Mouse (Mus musculus): Measurements from ENCODE around the gene Dnase2a.

DNA sequence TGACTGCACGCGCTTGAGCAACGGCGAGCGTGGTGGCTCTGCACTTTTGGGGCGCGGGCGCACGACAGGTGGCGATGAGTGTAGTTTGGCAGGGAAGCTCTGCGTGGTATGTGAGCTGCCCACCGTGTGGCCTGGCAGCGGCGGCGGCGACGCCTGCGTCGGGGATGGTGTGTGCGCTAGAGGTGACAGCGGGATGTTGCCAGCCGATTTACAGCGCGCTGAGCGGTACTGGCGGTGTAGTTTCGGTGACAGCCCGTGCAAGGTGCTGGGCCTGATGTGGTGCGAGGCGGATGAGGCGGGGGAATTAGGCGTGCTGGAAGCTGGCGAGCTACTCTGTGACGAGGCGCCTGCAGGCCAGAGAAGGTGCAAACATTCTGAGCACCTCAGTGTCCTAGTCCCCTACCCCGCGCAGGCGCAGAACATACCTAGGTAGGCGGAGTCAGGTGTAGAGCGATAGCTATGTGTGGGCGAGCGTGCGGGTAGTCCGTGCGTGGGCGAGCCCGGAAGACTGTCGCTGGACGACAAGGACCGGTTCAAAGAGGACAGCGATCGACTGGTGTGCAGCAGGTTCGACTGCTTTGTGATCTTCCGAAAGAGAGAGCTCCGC, 4.6 kb downstream of the Dnase2a start:
- TF ChIP-seq CTCF (IDR thresholded peaks at IDR 0.05; ENCODE audit: extremely low read depth, insufficient read depth, insufficient read length, insufficient replicate concordance) (no peak), POLR2A (IDR thresholded peaks at IDR 0.05; ENCODE audit: low read depth, low read length) (peak; percentile 28)

All from spleen, adult 2 months (tissue).